Mouse (Mus musculus) kidney, postnatal 4 days (tissue): ENCODE measurements around the gene Dclre1a.

Source experiments
- DNase-seq, 2 experiments: peaks; one replicate each; pipeline ENCODE4 v3.0.0; 2021; ENCODE audit warnings: mixed read lengths in 2 of 2

Gene Dclre1a

GRCm38 (mm10) chr19:56547456-56548229 is at the start of gene Dclre1a:
TSS of gene Dclre1a (minus strand) at chr19:56548222.
- peak; percentile 83 to 87 for DNase-seq

GRCm38 (mm10) chr19:56592472-56592871 is 44.5 kb upstream of the Dclre1a start:
- peak in 1 of 2 experiments; percentile 19 for DNase-seq

DNA sequence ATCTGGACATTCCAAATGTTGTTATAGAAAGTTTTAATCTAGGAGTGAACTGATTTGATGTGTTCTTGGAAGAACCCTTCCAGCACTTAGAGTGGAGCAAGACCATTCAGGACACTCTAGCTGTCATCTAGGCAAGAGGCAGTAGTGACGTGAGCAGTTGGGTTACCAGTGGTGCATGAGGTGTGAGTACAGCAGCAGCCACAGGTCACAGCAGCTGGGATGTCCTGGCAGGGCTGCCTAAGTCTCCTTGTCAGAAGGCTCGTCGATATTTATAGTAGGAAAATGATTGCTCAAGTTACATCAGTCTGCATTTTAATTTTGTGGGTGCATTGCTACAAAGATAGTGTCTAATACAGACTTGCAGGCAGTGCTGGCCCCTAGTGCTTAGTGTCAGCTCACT is 42.2 kb upstream of the Dclre1a start:
- DNase-seq, result no peak

GRCm38 (mm10) chr19:56589455-56589854 is 41.4 kb upstream of the Dclre1a start:
- DNase-seq, result no peak

DNA sequence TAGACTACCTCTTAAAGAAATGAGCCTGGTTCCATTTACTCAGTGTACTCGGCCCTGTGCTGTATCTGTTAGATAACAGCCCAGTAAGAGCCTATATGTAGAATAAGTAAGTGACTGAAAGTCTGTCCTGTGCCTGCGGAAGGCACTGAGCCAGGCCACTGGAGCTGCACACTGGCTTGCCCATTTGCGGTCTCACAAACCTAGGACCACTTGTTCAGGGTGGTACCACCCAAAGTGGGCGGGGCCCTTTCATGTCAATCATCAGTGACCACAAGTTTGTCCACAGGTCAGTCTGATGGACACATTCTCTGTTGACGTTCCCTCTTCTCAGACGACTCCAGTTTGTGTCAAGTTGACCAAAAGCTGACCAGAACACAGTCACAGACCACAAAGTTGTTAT is 41.0 kb upstream of the Dclre1a start:
- DNase-seq, result no peak

GRCm38 (mm10) chr19:56588205-56588626 is 40.2 kb upstream of the Dclre1a start:
- no peak for DNase-seq

DNA sequence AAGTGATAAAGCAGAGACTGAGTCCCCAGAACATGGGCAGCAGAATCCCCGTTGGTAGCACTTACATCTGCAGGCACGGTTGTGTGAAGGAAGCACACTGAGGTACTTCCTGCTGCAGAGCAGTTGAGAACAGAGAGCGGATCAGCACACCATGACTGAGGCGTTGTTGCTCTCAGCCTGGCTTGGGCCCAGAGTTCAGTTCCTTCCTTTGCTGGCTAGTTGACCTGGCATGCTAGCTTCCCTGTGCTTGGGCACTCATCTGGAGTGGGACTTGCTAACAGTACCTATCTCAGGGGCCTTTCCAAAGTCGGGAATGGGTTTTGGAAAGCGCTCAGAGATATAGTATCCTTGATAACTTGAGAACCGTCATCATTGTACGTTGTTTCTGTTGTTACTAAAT is 38.3 kb upstream of the Dclre1a start:
- DNase-seq, result no peak

- DNase-seq, result no peak
These were observed 36.3 kb upstream of the Dclre1a start for GRCm38 (mm10) chr19:56584288-56584687.

DNA sequence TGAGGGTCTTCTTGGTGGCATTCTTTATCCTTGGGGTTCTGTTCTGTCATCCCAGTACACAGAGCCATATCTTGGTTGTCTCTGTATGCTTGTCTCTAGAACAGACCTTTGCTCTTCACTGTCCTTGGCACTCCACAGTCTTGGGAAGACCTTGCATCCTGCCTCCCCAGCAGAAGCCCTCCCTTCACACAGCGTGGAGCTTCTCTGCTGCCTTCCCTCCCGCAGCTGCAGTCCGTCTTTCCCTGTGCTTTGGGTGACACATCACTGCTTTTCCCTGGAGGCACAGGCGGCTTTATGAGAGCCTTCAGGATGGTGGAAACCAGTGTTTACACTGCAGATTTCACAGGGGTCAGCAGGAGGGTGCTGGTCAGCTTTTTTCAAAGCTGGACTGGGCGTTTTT is 35.8 kb upstream of the Dclre1a start:
- DNase-seq, result peak; percentile 67 to 70

DNA sequence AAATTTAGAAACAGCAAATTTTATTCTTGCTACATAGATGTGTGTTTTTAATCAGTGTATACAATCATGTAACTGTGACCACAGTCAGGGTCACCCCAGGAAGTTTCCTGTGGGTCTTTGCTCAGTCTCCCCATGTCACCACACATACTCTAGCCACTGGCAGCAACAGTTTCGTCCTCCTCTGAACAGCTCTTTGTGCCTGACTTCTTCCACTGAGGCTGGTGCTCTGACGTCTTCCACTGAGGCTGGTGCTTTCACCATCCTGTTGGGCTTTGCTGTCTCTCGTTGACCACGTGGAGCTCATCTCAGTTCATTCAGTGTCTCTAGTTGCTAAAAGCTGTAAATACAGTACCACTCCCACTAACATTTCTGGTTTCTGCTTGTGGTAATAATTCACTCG is 34.0 kb upstream of the Dclre1a start:
- DNase-seq, result no peak

DNA sequence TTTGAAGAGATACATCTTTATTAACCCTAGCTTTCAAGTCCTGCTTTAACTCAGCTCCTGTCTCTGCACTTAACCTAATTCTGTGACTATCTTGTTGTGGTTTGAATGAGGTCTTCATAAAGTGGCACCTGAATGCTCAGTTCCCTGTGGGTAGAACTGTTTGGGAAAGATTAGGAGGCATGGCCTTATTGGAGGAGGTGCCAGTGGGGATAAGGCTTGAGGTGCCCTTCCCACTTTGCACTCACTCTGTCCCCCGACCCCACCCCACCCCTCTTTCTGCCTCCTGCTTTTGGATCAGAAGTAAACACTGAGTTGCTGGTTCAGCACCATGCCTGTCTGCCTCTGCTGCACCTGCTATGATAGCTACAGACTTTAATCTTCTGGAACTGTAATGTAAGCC is 29.8 kb upstream of the Dclre1a start:
- no peak for DNase-seq

DNA sequence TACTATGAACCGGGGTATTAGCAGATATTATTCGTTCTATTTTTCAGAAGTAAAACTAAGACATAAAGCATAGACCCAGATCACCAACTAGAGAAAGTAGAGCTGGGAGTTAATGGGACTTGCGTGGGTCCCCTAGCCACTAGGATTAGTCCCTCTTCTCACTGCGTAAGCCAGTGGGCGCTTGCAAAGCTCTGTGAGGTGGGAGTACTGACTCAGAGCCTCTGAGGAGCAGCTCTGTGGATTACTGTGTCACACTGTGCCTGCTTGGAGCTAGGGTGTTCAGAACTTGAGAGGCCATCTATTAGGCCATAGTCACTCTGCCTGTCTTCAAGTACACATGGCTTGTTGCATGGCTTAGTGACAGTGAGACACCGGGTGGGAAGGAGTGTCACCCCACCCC is 25.2 kb upstream of the Dclre1a start:
- no peak for DNase-seq

DNA sequence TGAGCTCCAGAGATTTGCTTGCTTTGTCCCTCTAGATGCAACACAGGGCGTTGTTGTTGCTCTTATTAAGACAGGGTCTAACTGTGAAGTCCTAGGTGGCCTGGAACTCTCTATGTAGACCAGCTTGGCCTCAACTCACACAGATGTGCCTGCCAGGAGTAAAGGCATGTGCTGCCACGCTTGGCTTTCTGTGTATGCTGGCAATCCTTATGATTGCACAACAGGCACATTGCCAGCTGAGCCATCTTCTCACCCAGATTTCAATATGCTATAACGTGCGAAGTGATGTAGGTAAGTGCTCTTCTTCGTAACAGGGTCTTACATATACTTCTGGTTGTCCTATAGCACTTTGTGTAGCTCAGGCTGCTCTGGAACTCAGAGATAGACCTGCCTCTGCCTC is 23.9 kb upstream of the Dclre1a start:
- no peak for DNase-seq

DNA sequence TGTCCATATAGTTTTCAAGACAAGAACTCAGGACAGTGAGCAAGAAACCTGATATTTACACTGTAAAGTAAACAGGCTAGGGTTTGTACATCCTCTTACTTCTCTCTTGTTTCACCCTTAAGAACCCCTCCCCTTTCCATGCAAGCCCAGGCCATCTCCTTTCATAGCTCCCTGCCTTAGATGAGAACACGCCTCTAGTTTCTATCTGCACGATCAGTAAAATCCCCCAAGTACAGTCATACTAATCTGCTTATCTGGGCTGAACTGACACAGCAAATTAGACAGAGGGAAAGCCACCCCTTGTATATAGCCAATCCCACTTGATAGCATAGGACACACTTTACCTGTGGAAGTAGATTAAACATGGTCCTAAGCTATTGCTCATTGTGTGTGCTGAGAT is 23.2 kb upstream of the Dclre1a start:
- no peak for DNase-seq

- DNase-seq, result no peak
These were observed 22.8 kb upstream of the Dclre1a start for GRCm38 (mm10) chr19:56570781-56571180.

- DNase-seq, result no peak
These were observed 18.9 kb upstream of the Dclre1a start for GRCm38 (mm10) chr19:56566940-56567339.

GRCm38 (mm10) chr19:56566041-56566440 is 18.0 kb upstream of the Dclre1a start:
- DNase-seq, result peak; percentile 52 to 66

GRCm38 (mm10) chr19:56565358-56565757 is 17.3 kb upstream of the Dclre1a start:
- peak; percentile 27 to 43 for DNase-seq

GRCm38 (mm10) chr19:56563469-56563868 is 15.4 kb upstream of the Dclre1a start:
- no peak for DNase-seq

GRCm38 (mm10) chr19:56562433-56563138 is 14.6 kb upstream of the Dclre1a start:
- no peak for DNase-seq

- no peak for DNase-seq
These were observed 8.0 kb upstream of the Dclre1a start for GRCm38 (mm10) chr19:56555972-56556371.

GRCm38 (mm10) chr19:56553177-56553576 is 5.2 kb upstream of the Dclre1a start:
- DNase-seq, result no peak

- DNase-seq, result peak in 1 of 2 experiments; percentile 17
These were observed 1.1 kb upstream of the Dclre1a start for GRCm38 (mm10) chr19:56549033-56549680.
